Mouse (Mus musculus) CH12.LX (cell line): ENCODE data around the gene Ccn1. TPM values are rescaled to one million over a fixed set of nuclear protein-coding genes. Genes with fewer than 3 reads are reported as not detected.
A peak's percentile ranks its signal among the peaks of the same experiment; 100 is the strongest.

Source experiments
- DNase-seq: peaks from one replicate; pipeline ENCODE4 v3.0.0-alpha.2; 2013; ENCODE audit errors: extremely low read depth
- H3K27ac ChIP-seq: 2 replicates; pipeline ENCODE4 v1.5.1; 2012; ENCODE audit warnings: low read depth, mild to moderate bottlenecking, control low read depth, moderate library complexity; ENCODE audit not compliant: insufficient read depth
- H3K27me3 ChIP-seq: replicated peaks from 2 replicates; pipeline ENCODE3; 2012; ENCODE audit warnings: inconsistent platforms
- H3K36me3 ChIP-seq, 2 experiments: replicated peaks in 1 of 2; 2 replicates each; pipeline versions ENCODE3 to v1.6.1; 2012; ENCODE audit warnings: inconsistent platforms in 1 of 2, low read length in 1 of 2, mild to moderate bottlenecking in 1 of 2, mixed read lengths in 1 of 2, moderate library complexity in 1 of 2; ENCODE audit not compliant: control insufficient read depth in 1 of 2, insufficient read depth in 1 of 2
- H3K4me1 ChIP-seq, 2 experiments: 2 replicates each; pipeline ENCODE4 v1.6.1; 2012; ENCODE audit warnings: inconsistent platforms in 1 of 2, moderate library complexity in 1 of 2; ENCODE audit not compliant: insufficient read depth in 2 of 2, control insufficient read depth in 1 of 2
- H3K4me2 ChIP-seq: 2 replicates; pipeline ENCODE4 v1.6.1; 2012; ENCODE audit warnings: low read depth, mild to moderate bottlenecking, control low read depth; ENCODE audit not compliant: poor library complexity, insufficient read depth, severe bottlenecking
- H3K4me3 ChIP-seq, 3 experiments: fragments of 150-350 bp in 1 of 3; sonication (generic) in 1 of 3; replicated peaks in 1 of 3; 2 replicates each; pipeline versions ENCODE3 to v1.5.1; 2011 to 2012; ENCODE audit warnings: low read depth in 2 of 3, low read length in 2 of 3, mild to moderate bottlenecking in 2 of 3, moderate library complexity in 2 of 3, control low read depth in 1 of 3, improper control_type of control experiment in 1 of 3, inconsistent platforms in 1 of 3, mixed read lengths in 1 of 3; ENCODE audit not compliant: poor library complexity in 1 of 3
- H3K79me2 ChIP-seq: replicated peaks from 2 replicates; pipeline ENCODE4 v1.6.1; 2012; ENCODE audit warnings: mild to moderate bottlenecking, moderate library complexity; ENCODE audit not compliant: control insufficient read depth, poor library complexity, insufficient read depth, severe bottlenecking; ENCODE audit errors: extremely low read depth
- H3K9ac ChIP-seq: 2 replicates; pipeline ENCODE4 v1.6.1; 2012; ENCODE audit warnings: low read depth, mild to moderate bottlenecking, control low read depth, moderate library complexity; ENCODE audit not compliant: insufficient read depth
- H3K9me3 ChIP-seq: replicated peaks from 2 replicates; pipeline ENCODE3; 2012; ENCODE audit warnings: low read length, inconsistent platforms, mixed read lengths
- BHLHE40 ChIP-seq: IDR thresholded peaks from 2 replicates; pipeline ENCODE4 v1.6.1; 2011; ENCODE audit warnings: mild to moderate bottlenecking, low read depth, low read length, improper control_type of control experiment
- CTCF ChIP-seq, 2 experiments: IDR thresholded peaks in 1 of 2; conservative IDR thresholded peaks in 1 of 2; 2 replicates each; pipeline ENCODE4 v1.5.1; 2011 to 2012; ENCODE audit warnings: low read depth in 2 of 2, low read length in 2 of 2, improper control_type of control experiment in 1 of 2, inconsistent platforms in 1 of 2, mild to moderate bottlenecking in 1 of 2, moderate library complexity in 1 of 2
- E2F4 ChIP-seq: IDR thresholded peaks from 2 replicates; pipeline ENCODE4 v1.6.1; 2011; ENCODE audit warnings: low read depth, low read length, improper control_type of control experiment; ENCODE audit not compliant: insufficient replicate concordance
- ELF1 ChIP-seq: IDR thresholded peaks from 2 replicates; pipeline ENCODE4 v1.6.1; 2014; ENCODE audit warnings: low read depth, mild to moderate bottlenecking, inconsistent platforms, low read length, improper control_type of control experiment
- EP300 ChIP-seq: IDR thresholded peaks from 2 replicates; pipeline ENCODE4 v1.6.1; 2011; ENCODE audit warnings: low read length, improper control_type of control experiment
- ETS1 ChIP-seq: conservative IDR thresholded peaks from 2 replicates; pipeline ENCODE4 v1.6.1; 2012; ENCODE audit warnings: low read depth, mild to moderate bottlenecking, inconsistent platforms, low read length, improper control_type of control experiment, moderate library complexity
- IRF4 ChIP-seq: IDR thresholded peaks from 2 replicates; pipeline ENCODE4 v1.6.1; 2014; ENCODE audit warnings: low read depth, mild to moderate bottlenecking, inconsistent platforms, low read length, improper control_type of control experiment
- JUND ChIP-seq: conservative IDR thresholded peaks from 2 replicates; pipeline ENCODE4 v1.6.1; 2011; ENCODE audit warnings: low read depth, low read length, improper control_type of control experiment
- KAT2A ChIP-seq: IDR thresholded peaks from 2 replicates; pipeline ENCODE4 v1.6.1; 2012; ENCODE audit warnings: low read length, improper control_type of control experiment, inconsistent platforms; ENCODE audit not compliant: insufficient replicate concordance
- NELFE ChIP-seq: IDR thresholded peaks from 2 replicates; pipeline ENCODE4 v1.6.1; 2011; ENCODE audit warnings: low read depth, low read length, improper control_type of control experiment
- TCF12 ChIP-seq: IDR thresholded peaks from 2 replicates; pipeline ENCODE4 v1.6.1; 2014; ENCODE audit warnings: low read depth, mild to moderate bottlenecking, inconsistent platforms, low read length, improper control_type of control experiment
- USF2 ChIP-seq: conservative IDR thresholded peaks from 2 replicates; pipeline ENCODE4 v1.6.1; 2011; ENCODE audit warnings: low read depth, low read length, improper control_type of control experiment
- ZNF384 ChIP-seq: IDR thresholded peaks from 2 replicates; pipeline ENCODE4 v1.6.1; 2012; ENCODE audit warnings: low read depth, low read length, improper control_type of control experiment, inconsistent platforms
- dilution Hi-C: fragments of 300-500 bp; cut with MboI; formaldehyde crosslinking; loops from 2 replicates; pipeline ENCODE4 v1.14.3; 2020; ENCODE audit warnings: low sequenced_read_pairs; ENCODE audit not compliant: extremely low pct_unique_long_range_greater_than_20kb, extremely low pct_ligation_motif_present
- in situ Hi-C: fragments of 300-500 bp; cut with MboI; formaldehyde crosslinking; loops from 3 replicates; pipeline ENCODE4 v1.14.3; 2019; ENCODE audit warnings: low sequenced_read_pairs, low pct_ligation_motif_present, low pct_unique_long_range_greater_than_20kb, mixed read lengths
- polyA plus RNA-seq: library from polyadenylated mRNA; unstranded; fragments of >175 nt; gene quantifications from 2 replicates; pipeline ENCODE4 v1.2.1, GENCODE M21; 2012; ENCODE audit warnings: low read depth; ENCODE audit not compliant: insufficient read length
- total RNA-seq, 2 experiments: library from RNA; depleted of rRNA; stranded (reverse); fragments of 300-350 nt in 1 of 2; fragments of >200 nt in 1 of 2; gene quantifications; 2 replicates each; pipeline ENCODE4 v1.2.3; 2012 to 2014

The Ccn1 gene
- total and polyA plus RNA-seq, 3 experiments, result not detected

DNA sequence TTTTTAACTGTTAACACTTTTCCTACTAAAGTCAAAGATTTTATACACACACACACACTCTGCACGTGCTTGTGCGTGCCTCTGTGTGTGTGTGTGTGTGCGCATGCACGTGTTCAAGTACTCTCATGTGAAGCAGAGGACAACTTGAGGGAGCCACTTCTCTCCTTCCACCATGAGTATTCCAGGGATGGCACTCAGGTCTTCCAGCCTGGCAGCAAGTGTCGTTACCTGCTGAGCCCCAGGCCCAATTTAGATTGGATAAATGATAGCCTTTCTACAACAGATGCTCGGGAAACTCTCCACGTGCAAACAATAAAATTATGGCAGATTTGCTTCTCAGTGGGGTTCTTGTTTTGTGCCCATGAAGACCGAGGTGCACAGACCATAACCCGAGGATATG, 39.5 kb upstream of the Ccn1 start:
- Histone ChIP-seq H3K4me3 (no peak overlapping the region), H3K27me3 (no peaks in the 10 kb centered on the region), H3K4me1 (0 out of 4 replicates have a peak, but pooled peaks cover 0 to 2% of the 10 kb centered on the region in 2 experiments), H3K36me3 (no peaks in the 10 kb centered on the region), H3K9ac (no peak overlapping the region), H3K9me3 (no peaks in the 10 kb centered on the region), H3K27ac (no peak overlapping the region), H3K79me2 (no peaks in the 10 kb centered on the region), H3K4me2 (no peak overlapping the region)
- no peak for DNase-seq
- TF ChIP-seq NELFE (no peak), CTCF (conservative IDR thresholded peaks at IDR 0.05 in 1 of 2, IDR thresholded peaks at IDR 0.05 in 1 of 2; ENCODE audit: low read depth in 2 of 2, low read length in 2 of 2) (no peak), E2F4 (no peak), EP300 (no peak), USF2 (no peak), BHLHE40 (peak; percentile 59), IRF4 (no peak)
- in situ Hi-C loops, result no loop called here
- dilution Hi-C loops, result no loop called here

DNA sequence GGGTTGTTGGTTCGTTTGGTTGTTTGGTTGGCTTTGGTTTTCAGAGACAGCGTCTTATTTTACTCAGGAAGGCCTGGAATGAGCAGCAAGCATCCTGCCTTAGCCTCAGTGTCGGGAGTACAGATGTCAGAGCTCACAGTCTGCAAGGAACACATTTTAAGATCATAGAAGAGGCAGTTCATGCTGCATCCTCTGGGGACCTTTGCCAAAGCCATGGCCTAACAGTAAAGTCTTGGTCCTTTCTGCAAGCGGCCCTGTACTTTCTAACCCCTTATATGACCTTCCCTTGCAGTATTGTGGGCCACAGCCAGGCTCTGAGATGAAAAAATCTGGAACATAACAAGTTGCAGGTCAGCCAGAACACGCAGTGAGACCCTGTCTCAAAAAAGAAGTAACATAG, 38.1 kb upstream of the Ccn1 start:
- no peak for DNase-seq
- Histone ChIP-seq H3K4me3 (no peak overlapping the region), H3K4me2 (no peak overlapping the region), H3K9me3 (no peaks in the 10 kb centered on the region), H3K36me3 (no peaks in the 10 kb centered on the region), H3K27ac (no peak overlapping the region), H3K27me3 (no peaks in the 10 kb centered on the region), H3K9ac (no peak overlapping the region), H3K4me1 (0 out of 4 replicates have a peak, but pooled peaks cover 0 to 2% of the 10 kb centered on the region in 2 experiments), H3K79me2 (no peaks in the 10 kb centered on the region)
- dilution Hi-C loops, result no loop called here
- TF ChIP-seq ZNF384 (no peak), USF2 (no peak), EP300 (no peak), JUND (no peak), TCF12 (no peak)
- in situ Hi-C loops, result no loop called here

DNA sequence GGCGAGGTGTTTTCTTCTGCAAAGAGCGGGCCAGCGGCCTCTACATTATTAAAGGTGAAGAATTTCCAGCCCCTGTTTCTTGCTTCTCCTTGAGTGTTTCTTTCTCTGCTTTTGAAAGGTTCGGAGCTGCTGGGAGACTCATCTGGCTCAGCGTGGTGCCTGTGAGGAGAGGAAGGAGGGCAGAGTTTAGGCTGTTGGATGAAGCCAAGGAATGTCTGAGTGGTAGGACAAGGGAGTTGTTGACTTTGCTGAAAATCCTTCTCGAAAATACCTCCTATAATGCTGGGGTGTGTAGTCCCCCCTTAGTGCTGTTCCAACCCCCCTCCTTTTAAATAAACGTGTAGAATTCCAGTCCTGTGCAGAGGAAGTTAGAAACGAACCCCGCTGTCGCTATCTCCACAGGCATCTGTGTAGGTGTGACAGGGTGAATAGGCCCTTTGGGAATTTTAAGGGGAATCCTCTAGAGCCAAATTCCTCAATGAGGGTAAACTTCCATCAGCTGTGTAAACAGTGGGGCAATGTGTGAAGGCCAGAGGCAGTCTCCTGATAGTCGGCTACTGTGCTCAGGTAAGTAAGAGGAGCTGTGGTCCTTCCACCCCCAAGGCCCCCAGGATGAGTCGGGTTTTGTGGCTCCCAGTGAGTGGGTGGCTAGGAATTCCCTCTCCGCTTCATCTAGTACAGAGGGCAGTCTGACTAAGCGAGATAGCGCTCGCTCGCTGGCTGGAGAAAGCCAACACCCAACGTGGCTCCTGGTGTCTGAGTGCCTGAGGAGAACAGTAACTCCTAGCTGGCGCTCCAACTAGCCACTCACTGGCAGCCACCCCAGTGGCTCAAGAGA, 35.0 kb upstream of the Ccn1 start:
- Histone ChIP-seq H3K4me1 (0 out of 4 replicates have a peak, but pooled peaks cover 0 to 2% of the 10 kb centered on the region in 2 experiments), H3K9me3 (no peaks in the 10 kb centered on the region), H3K9ac (no peak overlapping the region), H3K27ac (no peak overlapping the region), H3K36me3 (no peaks in the 10 kb centered on the region), H3K4me2 (no peak overlapping the region), H3K4me3 (no peak overlapping the region), H3K79me2 (no peaks in the 10 kb centered on the region), H3K27me3 (no peaks in the 10 kb centered on the region)
- TF ChIP-seq IRF4, result no peak
- no peak for TF ChIP-seq ELF1
- TF ChIP-seq KAT2A, result no peak
- no peak for TF ChIP-seq TCF12
- TF ChIP-seq ETS1, result no peak
- TF ChIP-seq BHLHE40, result no peak
- DNase-seq, result no peak
- dilution Hi-C loops (no loop called here), in situ Hi-C loops (no loop called here)
